Mouse (Mus musculus) cerebellum, adult 18-20 months (tissue): ENCODE measurements at regions not wholly inside any gene's neighbourhood (a gene's known extent, or its start where the extent isn't known, plus 50 kb on each side); places are given as distances from the start of the nearest gene placed in this dataset.

Source experiments
- DNase-seq, 2 experiments: peaks; one replicate each; pipeline ENCODE4 v3.0.0; 2021

DNA sequence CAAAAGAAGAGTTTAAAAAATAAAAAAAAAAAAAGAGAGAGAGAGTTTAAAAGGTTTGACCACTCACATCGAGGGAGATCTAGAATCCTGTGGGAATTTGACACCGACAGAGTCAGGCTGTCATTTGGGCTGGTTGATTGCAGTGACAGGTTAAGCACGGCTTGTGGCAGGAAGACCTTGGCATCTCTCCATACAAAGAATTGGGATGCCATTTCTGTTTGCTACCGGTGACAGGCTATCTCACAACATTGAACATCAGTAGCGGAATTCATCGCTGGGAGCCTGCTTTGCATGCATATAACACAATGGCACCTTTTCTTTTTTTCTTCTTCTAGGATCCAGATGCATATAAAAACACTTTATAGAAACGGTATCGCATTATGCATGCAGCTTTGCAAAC is 53.7 kb upstream of the Gm26657 start:
- DNase-seq, result no peak

DNA sequence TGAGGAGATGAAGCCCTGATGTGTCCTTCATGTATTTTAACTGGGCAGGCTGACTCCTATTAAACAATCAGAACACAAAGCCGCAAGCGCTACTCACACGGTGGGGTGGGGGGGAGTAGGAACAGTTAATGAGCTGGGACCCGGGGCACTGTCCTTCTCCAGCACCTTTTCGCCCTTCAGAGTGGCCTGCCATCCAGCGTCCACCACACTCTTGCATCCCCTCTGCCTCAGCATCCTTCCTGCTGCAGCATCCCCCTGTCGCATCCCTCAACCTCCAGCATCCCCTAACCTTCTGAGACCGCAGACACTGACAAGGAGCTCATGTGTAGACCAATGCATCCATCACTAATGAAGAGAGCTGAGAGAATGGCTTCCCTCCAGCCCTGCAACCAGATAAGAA is 54.2 kb upstream of the Gm26657 start:
- DNase-seq, result no peak

DNA sequence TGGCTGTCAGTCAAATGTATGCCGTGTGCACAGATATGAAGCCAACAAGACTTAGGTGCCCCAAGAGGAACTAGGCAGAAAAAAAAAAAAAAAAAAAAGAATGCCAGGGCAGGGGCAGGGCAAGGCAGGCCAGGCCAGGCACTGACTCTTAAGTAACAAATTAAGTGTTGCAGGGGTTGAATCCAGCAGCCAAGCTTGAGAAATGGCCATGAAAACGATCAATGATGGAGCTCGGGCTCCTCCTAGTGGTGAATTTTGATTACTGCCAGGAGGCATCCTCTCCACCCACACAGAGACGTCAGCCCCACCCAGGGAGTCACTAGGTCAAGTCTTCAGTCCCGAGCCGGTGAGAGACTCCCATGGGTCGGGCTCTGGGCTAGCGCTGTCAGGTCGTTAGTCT is 54.7 kb upstream of the Gm26657 start:
- DNase-seq, result peak; percentile 60 to 73

DNA sequence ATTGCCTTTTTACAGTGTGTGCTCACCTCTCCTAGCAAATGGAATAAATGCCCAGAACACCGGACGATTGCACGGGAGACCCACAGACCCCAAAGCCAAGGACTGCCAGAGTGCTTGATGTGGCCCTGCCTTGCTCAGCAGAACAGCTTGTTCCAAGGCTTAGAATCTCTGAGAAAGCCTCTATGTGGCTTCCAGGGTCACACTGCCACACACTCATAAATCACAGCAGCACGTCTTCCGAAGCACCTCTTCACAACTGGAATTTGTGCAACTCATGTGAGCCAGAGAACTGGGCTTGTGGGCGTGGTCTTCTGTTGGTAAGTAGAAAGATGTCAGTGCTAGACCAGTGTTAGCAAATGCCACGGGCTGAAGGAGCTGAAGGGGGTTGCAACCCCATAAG is 55.8 kb upstream of the Gm26657 start:
- DNase-seq, result no peak

DNA sequence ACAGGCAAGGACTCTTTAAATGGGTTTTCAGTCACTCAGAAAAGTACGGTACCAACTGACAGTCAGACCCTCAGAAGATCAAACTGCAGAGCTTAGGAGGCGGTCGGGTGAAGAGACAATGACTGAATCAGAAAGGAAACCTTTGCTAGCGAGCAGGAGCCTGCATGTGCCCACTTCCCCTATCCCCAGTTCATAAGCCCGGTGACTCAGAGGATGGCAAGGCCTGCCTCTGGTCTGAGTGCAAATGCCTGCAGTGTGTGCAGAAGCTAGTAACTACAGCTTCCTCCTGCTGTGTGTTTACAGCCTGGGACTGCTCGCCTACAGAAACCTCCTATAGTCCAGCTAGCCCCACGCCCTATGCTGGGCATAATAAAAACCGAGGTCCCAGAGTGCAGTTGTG is 58.7 kb upstream of the Gm26657 start:
- no peak for DNase-seq

DNA sequence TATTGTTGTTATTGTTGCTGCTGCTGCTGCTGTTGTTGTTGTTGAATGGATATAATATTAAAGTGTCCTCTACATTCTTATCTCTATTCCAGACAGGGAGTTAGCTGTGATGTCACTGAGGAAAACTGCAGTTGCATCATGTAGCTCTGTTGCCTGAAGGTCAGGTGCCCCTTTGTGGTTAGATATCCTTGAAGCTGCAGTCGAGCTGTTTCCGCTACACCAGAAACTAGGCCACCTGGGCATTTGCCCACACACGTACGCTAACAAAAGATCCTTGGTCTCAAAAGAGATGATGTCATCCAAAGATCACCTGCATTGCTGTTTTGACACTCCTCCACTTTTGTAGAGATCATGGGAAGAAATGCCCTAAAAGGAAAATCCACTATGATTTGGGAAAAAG is 66.0 kb upstream of the Gm26657 start:
- no peak for DNase-seq

DNA sequence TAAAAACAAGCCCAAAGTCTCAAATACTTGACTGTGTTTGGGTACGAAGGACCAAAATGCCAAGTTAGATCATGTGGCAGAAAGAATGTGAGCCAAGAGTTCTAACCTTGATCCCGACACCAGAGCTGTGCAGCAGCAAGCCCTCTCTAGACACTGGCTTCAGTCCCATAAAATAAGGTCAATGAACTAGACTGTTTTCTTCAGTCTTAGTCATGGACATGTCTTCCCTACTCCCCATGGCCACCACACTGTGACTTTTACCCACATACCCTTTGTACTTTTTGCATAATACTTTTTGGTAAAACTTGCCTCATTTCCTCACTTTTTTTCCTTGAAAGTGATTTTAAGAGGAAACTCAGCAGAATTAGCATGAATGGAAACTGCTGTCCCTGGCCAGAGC is 74.9 kb upstream of the Gm26657 start:
- DNase-seq, result no peak

DNA sequence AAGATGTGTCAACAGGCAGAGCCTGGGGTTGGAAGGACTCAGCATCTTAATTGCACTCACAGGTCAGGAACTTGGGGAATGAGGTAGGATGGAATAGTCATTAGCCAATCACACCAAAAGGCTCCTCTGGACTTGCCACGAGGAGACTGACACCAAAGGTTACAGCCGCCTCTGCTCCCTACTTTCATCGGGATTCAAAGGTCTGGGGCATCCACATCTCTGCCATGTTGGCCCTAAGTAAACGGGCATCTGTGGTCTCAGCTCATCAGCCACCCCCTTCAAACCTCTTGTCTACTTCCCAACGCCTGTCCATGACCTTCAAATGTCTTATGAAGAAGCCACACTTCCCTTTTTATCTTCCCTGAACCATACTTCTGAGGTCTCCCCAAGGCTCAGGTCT is 78.1 kb upstream of the Gm26657 start:
- DNase-seq, result no peak

DNA sequence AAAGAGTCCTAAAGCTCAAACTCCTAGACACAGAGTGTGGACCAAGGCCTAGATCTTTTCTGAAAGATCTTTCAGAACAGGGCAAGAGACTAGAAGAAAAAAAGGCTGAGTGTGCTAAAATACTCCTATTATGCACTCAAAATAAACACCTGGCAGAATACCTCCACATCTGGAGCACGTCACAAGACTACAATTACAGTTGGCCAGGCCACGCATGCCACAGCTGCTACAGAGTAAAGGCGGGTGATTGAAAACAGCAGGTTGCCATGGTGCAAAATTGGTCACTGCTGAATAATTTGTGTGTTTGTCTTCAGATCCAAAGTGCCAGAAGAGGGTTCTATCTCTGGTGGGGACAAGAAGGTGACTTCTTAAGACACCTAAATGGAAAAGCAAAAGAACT is 82.8 kb upstream of the Gm26657 start:
- DNase-seq, result no peak

DNA sequence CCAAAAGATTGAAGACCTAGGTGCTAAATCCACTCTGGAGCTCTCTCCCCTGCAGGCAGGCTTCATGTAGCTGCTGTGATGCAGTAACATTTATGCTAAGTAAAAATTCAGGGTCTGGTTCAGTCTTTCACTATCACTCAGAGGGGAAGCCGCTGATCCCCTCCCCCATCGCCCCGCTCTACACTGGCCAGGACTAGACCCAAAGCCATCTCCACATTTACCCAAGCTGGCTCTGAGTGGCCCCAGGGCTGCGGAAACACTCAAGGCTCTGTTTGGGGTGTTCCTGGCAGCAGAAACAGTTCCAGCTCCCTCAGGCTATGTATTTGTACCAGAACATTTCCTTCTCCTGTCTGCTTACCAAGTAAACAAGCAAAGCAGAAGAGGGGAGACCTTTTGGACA is 85.5 kb upstream of the Gm26657 start:
- DNase-seq, result peak; percentile 33 to 44

DNA sequence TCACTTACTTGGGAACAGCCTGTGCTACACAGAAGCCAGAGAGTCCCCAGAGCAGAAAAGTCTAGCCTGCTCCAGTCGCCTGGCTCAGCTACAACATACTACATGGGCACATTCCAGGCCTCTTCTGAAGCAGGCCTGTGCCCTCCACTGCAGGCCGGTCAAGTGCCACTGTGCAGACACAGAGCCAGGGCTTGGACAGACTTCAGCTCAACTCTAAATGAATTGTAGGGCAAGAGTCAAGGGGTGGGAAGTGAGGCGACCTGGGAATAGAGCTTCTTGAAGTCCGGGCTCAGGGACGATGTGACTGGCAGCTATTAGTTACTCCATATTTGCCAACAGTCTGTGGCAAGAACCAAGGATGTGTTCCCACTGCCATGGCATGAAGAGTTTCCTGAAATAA is 87.1 kb upstream of the Gm26657 start:
- no peak for DNase-seq

DNA sequence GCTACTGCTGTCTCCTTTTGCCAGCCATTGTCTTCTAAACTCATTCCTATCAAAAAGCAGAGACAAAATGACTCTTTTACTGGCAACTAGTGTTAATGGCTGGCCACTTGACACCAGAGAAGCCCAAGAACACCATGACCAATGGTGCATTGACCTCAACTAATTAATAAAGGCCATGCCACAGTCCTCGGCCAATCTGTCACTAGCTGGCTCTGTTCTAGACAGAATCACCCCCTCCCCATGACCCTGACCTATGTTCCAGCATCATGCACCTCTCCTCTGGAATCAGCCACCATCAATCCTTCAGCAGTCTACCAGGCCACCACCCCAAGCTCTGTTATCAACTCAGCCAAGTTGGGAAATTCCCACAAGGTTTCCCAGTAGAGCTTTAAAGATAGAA is 90.1 kb upstream of the Gm26657 start:
- DNase-seq, result no peak

DNA sequence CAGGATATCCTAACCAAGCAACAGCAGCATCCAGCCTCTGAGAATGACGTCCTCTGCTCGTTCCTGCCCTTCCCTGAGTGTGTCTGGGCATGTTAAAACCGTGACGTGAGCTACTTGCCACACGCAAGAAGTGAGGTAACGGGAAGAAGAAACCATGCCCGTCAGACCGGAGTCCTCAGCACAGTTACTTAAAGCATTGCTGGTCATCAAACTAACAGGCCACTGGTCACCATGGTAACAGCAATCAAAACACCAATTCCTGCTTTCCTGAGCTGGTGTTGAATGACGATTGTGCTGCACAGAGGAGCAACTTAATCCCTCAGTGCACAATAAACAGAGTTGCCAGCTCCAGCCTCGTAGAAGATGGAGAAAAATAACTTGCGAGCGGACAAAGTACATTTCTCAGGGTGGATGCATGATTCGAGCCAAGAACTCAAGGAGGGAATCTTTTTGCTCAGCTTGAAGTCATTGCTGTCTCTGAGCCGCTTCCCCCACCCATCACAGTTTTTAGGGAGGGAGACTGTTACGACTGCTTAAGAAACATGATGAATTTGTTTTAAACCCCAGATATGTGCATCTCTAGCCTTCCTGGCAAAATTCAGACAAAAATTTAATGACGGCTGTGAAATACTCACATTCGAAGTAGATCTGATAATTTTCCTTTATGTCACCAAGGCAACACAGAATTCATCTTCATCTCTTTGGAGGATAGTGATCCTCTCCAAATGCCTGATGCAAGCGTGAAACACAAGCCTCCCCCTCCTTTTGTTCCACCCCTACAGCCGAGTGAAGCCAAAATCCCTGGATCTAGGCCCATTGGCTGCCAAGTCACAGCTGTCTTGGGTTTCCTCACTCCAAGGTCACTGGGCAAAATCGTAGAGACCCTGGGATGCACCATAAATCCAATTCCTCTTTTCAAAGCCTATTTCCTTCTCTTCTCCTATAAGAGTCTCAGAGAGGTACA is 95.6 kb upstream of the Gm26657 start:
- DNase-seq, result no peak

DNA sequence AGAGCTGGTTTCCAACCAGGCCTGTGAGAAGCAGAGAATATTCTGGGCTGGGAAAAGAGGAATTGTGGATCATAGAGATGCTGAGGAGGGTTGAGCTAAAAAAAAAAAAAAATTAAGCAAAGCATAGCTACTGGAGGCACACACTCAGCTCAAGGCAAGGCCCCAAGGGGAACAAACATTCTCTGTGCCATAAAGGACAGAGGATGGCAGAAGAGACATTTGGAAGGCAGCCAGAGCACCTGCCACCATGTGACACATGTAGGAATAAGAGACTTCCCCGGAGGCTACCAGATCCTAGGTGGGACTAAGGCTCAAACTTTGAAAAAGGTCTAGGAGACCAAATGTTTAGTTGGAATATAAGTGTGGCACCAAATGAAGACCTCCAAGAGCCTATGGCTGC is 96.4 kb upstream of the Gm26657 start:
- DNase-seq, result no peak

DNA sequence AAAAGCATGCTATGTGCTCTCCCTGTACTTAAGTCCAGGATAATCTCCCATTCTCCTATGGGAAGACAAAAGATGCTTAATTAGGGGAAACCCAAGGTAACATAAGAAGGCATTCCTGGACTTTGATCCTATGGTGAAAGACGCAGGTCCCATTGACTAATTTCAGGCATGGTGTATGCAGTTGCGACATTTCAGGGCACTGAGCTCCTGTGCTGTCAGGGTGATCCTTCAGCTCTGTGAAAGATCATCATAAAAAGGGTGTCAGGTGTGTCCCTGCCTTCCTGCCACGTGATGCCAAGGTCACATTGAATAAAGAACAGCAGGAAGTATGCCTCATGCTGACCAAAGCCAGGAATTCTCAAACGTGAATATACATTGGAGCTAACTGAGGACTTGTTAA is 100.2 kb upstream of the Gm26657 start:
- DNase-seq, result no peak

DNA sequence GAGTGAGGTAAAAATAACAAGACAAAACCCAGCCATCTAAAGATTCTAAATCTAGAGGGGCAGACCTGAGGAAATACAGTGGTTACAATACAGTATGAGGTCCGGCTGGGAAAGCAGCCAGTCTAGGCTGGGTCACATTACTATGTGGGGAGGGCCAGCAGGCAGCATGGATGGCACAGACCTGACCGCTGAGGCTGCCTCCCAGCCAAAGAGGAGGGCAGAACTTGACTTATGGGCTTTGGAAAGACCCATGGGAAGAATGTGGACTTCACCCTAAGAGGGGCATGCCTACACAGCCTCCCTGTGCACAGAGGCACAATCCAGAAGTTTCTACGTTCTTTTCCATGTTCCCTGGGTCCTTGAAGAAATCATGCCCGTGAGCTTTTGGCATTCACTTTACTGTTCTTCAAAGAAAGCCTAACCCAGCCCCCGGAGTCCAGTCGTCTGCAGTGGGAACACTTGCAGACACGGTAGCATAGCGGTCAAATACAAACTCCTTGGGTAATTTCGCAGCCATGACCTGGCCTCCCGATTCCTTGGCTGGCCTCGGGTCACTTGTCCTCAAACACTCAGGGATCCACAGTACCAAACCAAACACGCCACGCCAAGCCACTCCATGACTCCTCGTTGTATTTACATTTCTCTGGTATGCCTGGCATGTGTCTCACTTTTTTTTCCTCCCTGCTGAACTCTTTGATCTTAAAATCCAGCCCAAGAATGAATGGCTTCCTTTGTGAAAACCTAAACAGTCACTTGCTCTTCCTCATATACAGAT is 101.0 kb upstream of the Gm26657 start:
- no peak for DNase-seq

DNA sequence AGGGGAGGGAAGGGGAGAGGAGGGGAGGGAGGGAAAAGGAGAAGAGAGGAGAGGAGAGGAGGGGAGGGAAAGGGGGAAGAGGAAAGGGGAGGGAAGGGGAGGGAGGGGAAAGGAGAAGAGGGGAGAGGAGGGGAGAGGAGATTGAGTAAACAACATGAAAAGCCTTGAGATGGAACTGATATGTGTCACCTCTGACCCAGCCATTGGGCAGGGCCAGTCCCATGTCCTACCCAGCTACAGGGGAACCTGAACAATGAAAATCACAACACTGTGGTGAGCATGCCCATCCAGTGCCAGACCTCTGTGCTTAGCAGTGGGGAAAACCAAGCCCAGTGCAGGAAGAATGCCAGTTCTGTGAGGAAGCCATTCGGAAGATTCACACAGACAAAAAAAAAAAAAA is 103.6 kb upstream of the Gm26657 start:
- no peak for DNase-seq

DNA sequence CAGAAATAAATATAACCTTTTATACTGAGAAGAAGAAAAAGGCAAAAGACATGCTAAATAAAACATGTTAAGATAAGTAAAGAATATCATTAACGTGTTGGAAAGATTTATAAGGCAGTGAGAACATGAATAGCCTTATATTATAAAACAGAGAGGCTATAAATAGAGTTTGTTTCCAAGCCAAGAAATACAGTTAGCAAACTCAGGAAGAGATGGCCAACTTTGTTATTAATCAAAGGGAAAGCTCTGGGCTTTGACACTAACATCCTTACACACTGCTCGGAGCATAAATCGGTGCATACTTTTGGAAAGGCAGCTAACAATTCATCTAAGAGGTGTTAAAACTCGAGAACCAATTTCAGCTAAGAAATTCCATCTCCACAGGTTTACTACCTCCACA is 106.3 kb upstream of the Gm26657 start:
- no peak for DNase-seq

DNA sequence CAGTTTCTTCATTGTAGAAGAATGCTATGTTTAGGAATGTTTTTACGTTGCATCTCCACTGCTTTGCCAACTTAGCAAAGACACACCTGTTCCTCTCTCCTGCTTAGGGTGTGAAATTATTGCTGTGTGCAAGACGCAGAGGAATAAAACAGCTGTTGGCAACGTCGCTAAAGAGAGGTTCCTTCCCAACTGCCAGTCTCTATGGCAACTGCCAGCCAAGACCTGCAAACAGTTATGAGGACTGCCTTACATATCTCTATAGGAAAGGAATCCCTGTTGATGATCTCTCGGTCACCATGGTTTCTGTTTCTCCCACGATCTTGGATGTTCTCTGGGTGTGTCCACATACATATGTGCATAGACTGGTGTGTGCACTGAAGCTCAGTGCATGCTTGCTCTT is 109.6 kb upstream of the Gm26657 start:
- no peak for DNase-seq

DNA sequence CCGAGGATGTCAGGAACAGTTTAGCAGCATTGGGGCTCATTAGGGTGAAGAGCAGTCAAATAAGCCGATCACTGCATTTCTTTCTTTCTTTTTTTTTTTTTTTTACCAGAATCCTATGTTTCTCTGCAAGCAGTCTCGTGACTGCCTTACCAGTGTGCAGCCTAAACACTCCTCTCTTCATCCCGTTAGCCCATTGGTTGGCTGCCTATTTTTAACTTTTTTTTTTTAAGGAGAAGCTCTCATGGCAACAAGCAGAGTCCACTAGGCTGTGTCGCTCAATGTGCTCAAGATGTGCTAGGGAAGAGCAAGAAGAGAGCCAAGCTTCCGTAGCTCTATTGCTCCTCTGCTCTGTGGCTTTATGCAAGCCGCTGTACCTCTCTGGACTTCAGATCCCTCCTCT is 112.7 kb upstream of the Gm26657 start:
- no peak for DNase-seq

DNA sequence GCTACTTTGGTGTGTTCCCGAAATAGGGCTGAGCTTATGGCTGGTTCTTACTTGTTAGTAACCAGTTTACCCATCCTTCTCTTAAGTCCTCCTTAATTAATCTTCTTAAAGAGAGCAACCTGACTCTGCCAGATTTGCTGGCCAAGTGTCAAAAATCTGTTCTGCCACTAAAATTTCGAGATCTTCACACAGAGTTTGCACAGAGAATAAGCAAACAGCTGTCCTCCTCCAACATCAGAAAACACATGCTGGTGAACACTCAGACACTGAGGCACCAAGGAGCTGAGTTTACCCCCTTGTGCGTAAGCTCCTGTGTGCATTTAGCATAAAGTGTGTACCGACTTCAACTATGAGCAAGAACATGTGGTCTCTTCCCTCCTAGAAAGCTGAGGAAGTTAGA is 118.1 kb upstream of the Gm26657 start:
- no peak for DNase-seq

DNA sequence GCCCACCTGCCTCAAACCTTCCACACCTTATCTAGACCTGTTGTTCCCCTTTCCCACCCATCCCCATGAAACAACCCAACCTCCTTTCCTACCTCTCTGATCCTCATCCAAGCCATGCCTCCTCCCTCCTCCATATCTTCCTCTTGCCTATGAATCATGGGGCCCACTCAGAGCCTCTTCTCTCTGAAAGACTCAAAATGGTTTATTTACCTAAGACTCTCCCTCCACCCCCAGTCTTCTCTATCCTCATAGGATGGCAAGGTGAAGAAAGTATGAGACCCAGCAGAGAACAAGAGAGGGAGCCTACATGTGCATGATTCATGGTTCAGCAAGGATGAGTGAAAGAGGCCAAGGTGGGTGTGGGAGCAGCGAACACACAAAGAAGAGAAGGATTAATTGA is 118.5 kb upstream of the Gm26657 start:
- no peak for DNase-seq

DNA sequence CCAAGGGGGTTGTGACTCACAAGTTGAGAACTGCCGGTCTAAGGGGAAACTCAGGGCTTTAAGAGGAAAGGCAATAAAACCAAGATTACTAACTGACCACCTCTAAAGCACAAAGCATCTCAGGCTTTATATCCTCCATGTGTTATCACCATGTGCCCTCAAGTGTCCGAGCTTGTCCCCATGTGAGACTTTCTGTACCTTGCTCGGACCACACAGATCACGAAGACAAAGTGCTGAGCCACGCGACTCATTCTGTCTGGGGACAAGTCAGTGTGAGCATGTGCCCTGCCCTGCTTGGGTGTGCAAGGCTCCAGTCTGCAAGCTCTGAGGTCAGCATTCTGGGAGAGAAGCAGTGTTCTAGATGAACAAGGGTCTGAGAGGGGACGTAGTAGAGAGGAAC is 119.2 kb upstream of the Gm26657 start:
- no peak for DNase-seq

DNA sequence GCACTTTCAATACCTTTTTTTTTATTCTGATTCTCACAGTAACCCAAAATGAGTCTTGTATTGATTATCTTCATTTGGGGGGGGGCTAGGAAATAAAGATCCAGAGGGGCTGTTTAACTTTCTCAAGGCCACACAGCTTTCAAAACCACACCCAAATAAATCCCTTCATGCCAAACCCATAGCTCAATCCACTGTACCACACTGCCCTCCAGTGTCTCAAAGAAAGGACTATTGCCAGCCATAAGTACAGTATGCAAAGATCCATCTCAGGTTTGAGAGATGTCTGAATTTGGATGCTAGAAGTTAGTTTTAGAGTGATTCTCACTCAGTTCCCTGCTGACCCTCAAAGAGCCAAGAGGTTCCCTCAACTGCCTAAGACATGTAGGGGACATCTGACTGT is 120.1 kb upstream of the Gm26657 start:
- DNase-seq, result no peak
